8 mouse cellular contexts compared by ENCODE assay signal in genomic region chr5:7965281-7965680, GRCm38 (mm10). TPM values are rescaled to one million over a fixed set of nuclear protein-coding genes. Genes with fewer than 3 reads are reported as not detected.
DNase-seq lines count a peak whose midpoint lies in the region; ATAC-seq lines count a peak whose summit lies in the region.
"Had no signal": no experiment of that assay in that cellular context is flagged by ENCODE, and none has a peak within 500 bp of the region (broad histone marks: within the 10 kb centered on the region; RNA-seq: fewer than 3 reads in every experiment).

No protein-coding gene starts in this region.

- no peak overlapping the region for H3K4me3 ChIP-seq in neural tube, embryonic 15.5 days (replicated peaks)

- no peak overlapping the region for H3K27ac ChIP-seq in neural tube, embryonic 15.5 days (replicated peaks)
- H3K27ac ChIP-seq: macrophage had no signal

- ATAC-seq in neural tube, embryonic 15.5 days (ENCODE audit: low FRiP score) = no peak

- peaks cover 3% of the 10 kb centered on the region for H3K4me1 ChIP-seq in neural tube, embryonic 15.5 days

- H3K9me3 ChIP-seq in neural tube, embryonic 15.5 days (replicated peaks) = no peaks in the 10 kb centered on the region

- no peaks in the 10 kb centered on the region for H3K27me3 ChIP-seq in neural tube, embryonic 15.5 days (replicated peaks)

- H3K4me2 ChIP-seq in neural tube, embryonic 15.5 days = no peak overlapping the region

- DNase-seq in neural tube, embryonic 10.5 days (ENCODE audit: extremely low spot score, low spot score) = peak; percentile 29
- peak; percentile 36 for DNase-seq in adrenal gland, adult 2 months
- peak; percentile 73 to 77 for DNase-seq in cerebellum, postnatal 10 days
- peak; percentile 46 to 66 for DNase-seq in heart, postnatal 36 days
- DNase-seq in left cerebral cortex, postnatal 25 days (ENCODE audit: low spot score in 2 of 2) = peak; percentile 58 to 63
- DNase-seq in right cerebral cortex, adult 18-20 months = peak; percentile 33

- no peaks in the 10 kb centered on the region for H3K36me3 ChIP-seq in neural tube, embryonic 15.5 days

- intact Hi-C loops in heart, postnatal 36 days (cut with DNase I) = no loop called here
- intact Hi-C loops in left cerebral cortex, postnatal 25 days (cut with DNase I) = no loop called here

- 38% methylated on average over 3 of the region's 3 CpGs for WGBS in neural tube, embryonic 15.5 days

- no peak overlapping the region for H3K9ac ChIP-seq in neural tube, embryonic 15.5 days (replicated peaks)

RNA-seq across cellular contexts. Expression of gene Steap4, which starts 5.0 kb away (rescaled TPM):
- 0.45 and 1.3 TPM in 2 replicates for polyA plus RNA-seq in neural tube, embryonic 15.5 days (2015; fragmentation: Nextera tagmentation; extraction: Ambion mirVana)
- 10 to 100 TPM; 31.1 to 71.1 TPM for total RNA-seq in adrenal gland, adult 2 months (2021)
- polyA plus RNA-seq in adrenal gland, adult 2 months (2012; rRNA removed) = 7.6 and 10.6 TPM in 2 replicates
- 10 to 100 TPM; 21.6 to 29.6 TPM for total RNA-seq in heart, postnatal 36 days (2021)
- total RNA-seq in left cerebral cortex, postnatal 25 days (2021) = under 1 TPM; 0.32 to 0.43 TPM
- polyA plus RNA-seq: macrophage had no signal

Comparison
In these comparisons a context has a peak if more than half of its experiments do, and no peak if none do; other contexts are left out.
1. RNA of gene Steap4, which starts 5.0 kb away (total RNA-seq): 31.1 to 71.1 TPM in adrenal gland, adult 2 months and 21.6 to 29.6 TPM in heart, postnatal 36 days; 0.32 to 0.43 TPM in left cerebral cortex, postnatal 25 days; every median in the first group is over 10 times any median in the second.
2. Peak in every context shown above with its lines, with median percentiles within 50 percentile points of each other: DNase-seq.